Mouse (Mus musculus) G1E (cell line): Measurements from ENCODE around the gene Dus4l.

Source experiments
- CTCF ChIP-seq: IDR thresholded peaks from 2 replicates; pipeline ENCODE4 v1.5.1; 2012; ENCODE audit warnings: low read depth, low read length, inconsistent platforms, mixed read lengths
- GATA2 ChIP-seq: IDR thresholded peaks from 2 replicates; pipeline ENCODE4 v1.6.1; 2012; ENCODE audit warnings: low read depth, low read length, inconsistent platforms, borderline replicate concordance
- POLR2AphosphoS5 ChIP-seq: IDR thresholded peaks from 2 replicates; pipeline ENCODE4 v1.6.1; 2012; ENCODE audit warnings: low read depth, low read length, inconsistent platforms; ENCODE audit not compliant: insufficient replicate concordance
- TAL1 ChIP-seq: conservative IDR thresholded peaks from 2 replicates; pipeline ENCODE4 v1.6.1; 2012; ENCODE audit warnings: low read depth, low read length, inconsistent platforms, mixed read lengths

DNA sequence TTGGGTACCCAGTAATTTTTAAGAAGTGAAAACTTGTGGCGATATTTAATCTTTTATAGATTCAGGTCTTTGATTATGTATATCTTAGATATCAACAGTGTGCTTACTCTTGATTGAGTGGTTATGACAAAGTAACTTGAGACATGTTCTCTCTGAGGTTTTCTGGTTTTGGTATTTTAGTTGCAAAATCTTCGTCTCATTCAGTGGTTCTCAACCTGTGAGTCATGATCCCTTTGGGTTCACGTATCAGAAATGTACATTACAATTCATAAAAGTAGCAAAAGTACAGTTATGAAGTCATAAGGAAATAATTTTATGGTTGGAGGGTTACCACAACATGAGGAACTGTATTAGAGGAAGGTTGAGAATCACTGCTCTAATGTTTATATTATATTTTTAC, 32.1 kb upstream of the Dus4l start:
- no peak for TF ChIP-seq CTCF
- TF ChIP-seq GATA2 = no peak
- TF ChIP-seq POLR2AphosphoS5 = no peak
- no peak for TF ChIP-seq TAL1
